In the genomic region with DNA sequence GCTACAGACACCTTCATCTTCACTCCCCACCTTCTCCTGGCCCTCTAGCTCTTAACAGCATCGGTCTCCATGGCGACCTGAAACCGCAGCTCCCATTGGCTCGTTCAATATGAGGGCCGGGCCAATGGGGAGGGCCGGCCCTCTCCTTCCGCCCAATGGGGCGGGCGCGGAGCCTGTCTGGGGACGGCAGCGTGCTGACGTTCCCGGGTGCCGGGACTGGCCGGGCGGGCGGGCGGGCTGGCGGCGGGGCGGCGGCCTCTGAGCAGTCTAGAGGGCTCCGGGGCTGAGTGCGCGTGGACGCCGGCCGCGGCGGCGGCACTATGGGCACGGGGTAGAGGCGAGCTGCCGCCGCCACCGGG, we compare ENCODE assay signal across 8 mouse cellular contexts. TPM values are rescaled to one million over a fixed set of nuclear protein-coding genes. Genes with fewer than 3 reads are reported as not detected.
A peak's percentile ranks its signal among the peaks of the same experiment; 100 is the strongest.
DNase-seq lines count a peak whose midpoint lies in the region; ATAC-seq lines count a peak whose summit lies in the region.

Gene Ccdc148 (minus strand): TSS at position 79 of the 359 bp plus-strand sequence.
Gene Pkp4 (plus strand): TSS at position 246 of the 359 bp plus-strand sequence.

- DNase-seq in adrenal gland, postnatal 10 days, result peak; percentile 95
- DNase-seq in embryo, embryonic 11.5 days (ENCODE audit: low read depth, low spot score), result peak; percentile 86
- peak; percentile 45 for DNase-seq in gonadal fat pad, adult 2 months (ENCODE audit: low read depth)
- peak; percentile 92 to 97 for DNase-seq in left cerebral cortex, postnatal 25 days (ENCODE audit: low spot score in 2 of 2)
- DNase-seq in mesoderm, embryonic 11.5 days (ENCODE audit: low read depth, low spot score), result peak; percentile 96
- peak; percentile 94 for DNase-seq in right cerebral cortex, postnatal 25 days
- DNase-seq in urinary bladder, postnatal 36 days (ENCODE audit: low spot score in 2 of 2), result peak; percentile 87 to 91

- H3K4me1 ChIP-seq in intestine, embryonic 16.5 days (ENCODE audit: control insufficient read depth, insufficient read depth, low read length), result peaks cover 5% of the 10 kb centered on the region

- no peaks in the 10 kb centered on the region for H3K36me3 ChIP-seq in intestine, embryonic 16.5 days (ENCODE audit: control insufficient read depth, insufficient read depth, low read length)

- peak within 1 kb of the TSS; percentile 89 for H3K27ac ChIP-seq in intestine, embryonic 16.5 days (ENCODE audit: low read length)

- ATAC-seq in intestine, embryonic 16.5 days, result peak; percentile 96

- no peaks in the 10 kb centered on the region for H3K9me3 ChIP-seq in intestine, embryonic 16.5 days (ENCODE audit: control insufficient read depth, low read length)

- no peaks in the 10 kb centered on the region for H3K27me3 ChIP-seq in intestine, embryonic 16.5 days (replicated peaks; ENCODE audit: control insufficient read depth, insufficient read depth, low read length)

- H3K9ac ChIP-seq in intestine, embryonic 16.5 days (ENCODE audit: low read depth, low read length), result peak within 1 kb of the TSS; percentile 94

- WGBS in intestine, embryonic 16.5 days, result under 1% methylated on average over 37 of the region's 37 CpGs

- peak within 1 kb of the TSS; percentile 99 for H3K4me3 ChIP-seq in intestine, embryonic 16.5 days (ENCODE audit: low read length)

- H3K4me2 ChIP-seq in intestine, embryonic 16.5 days (ENCODE audit: low read depth, low read length), result peak within 1 kb of the TSS; percentile 58

- intact Hi-C loops in left cerebral cortex, postnatal 25 days (cut with DNase I), result loop anchor here (5.0 kb wide), 5 partner anchors 127 to 423 kb away; no protein-coding TSS in a partner anchor

RNA-seq across cellular contexts. Expression of gene Ccdc148, which starts in this region (rescaled TPM):
- 1 to 10 TPM; 1.3 to 1.4 TPM for total RNA-seq in adrenal gland, postnatal 10 days (2021)
- 0.27 TPM in 2 replicates for polyA plus RNA-seq in gonadal fat pad, adult 2 months (2012; rRNA removed)
- polyA plus RNA-seq in intestine, embryonic 16.5 days (2015; fragmentation: Nextera tagmentation; extraction: Ambion mirVana), result 0.76 and 1.1 TPM in 2 replicates
- total RNA-seq in left cerebral cortex, postnatal 25 days (2021), result 10 to 100 TPM; 11.9 to 12.4 TPM

RNA-seq across cellular contexts. Expression of gene Pkp4, which starts in this region (rescaled TPM):
- 10 to 100 TPM; 59.9 to 76.5 TPM for total RNA-seq in adrenal gland, postnatal 10 days (2021)
- polyA plus RNA-seq in gonadal fat pad, adult 2 months (2012; rRNA removed), result 52.7 and 55.5 TPM in 2 replicates
- 17.3 and 19.1 TPM in 2 replicates for polyA plus RNA-seq in intestine, embryonic 16.5 days (2015; fragmentation: Nextera tagmentation; extraction: Ambion mirVana)
- 100 to 1,000 TPM; 199 to 207 TPM for total RNA-seq in left cerebral cortex, postnatal 25 days (2021)

Comparison
In these comparisons a context has a peak if more than half of its experiments do, and no peak if none do; other contexts are left out.
1. Peak in every context shown above with its lines: DNase-seq, ATAC-seq, H3K4me3 ChIP-seq and H3K27ac ChIP-seq.
2. RNA of gene Ccdc148 (total RNA-seq): 11.9 to 12.4 TPM in left cerebral cortex, postnatal 25 days; 1.3 to 1.4 TPM in adrenal gland, postnatal 10 days; every median in the first group is over 4 times any median in the second.
3. DNase-seq: peak in every context shown above with its lines; median percentile 96 in mesoderm, embryonic 11.5 days; 95 in adrenal gland, postnatal 10 days; 94 in left cerebral cortex, postnatal 25 days; 94 in right cerebral cortex, postnatal 25 days; 89 in urinary bladder, postnatal 36 days; 86 in embryo, embryonic 11.5 days; 45 in gonadal fat pad, adult 2 months.